Mouse (Mus musculus): Measurements from ENCODE around the gene Bcl9.

Gene Bcl9

DNA sequence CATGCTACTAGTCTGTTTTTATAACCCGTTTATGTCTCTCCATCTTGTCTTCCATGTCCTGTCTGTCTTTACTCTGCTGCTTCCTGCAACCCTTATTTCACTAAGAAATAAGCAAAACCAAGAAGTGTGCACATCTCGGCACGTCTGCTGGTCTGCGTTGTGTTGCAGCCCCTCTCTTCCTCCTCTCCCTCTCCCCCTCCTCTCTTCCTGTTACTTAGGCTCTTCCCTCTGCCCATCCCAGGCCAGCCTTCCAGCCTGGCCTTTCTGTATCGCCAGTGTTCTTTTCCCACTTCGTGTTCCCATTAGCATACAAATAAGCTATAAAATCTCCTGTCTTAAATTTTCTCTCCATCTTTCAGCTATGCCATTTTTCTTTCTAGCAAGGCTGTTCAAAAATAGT, 117.2 kb downstream of the Bcl9 start:
- in situ Hi-C loops (cut with MboI, MseI) = no loop called here

GRCm38 (mm10) chr3:97178885-97179284, 118.8 kb downstream of the Bcl9 start:
- in situ Hi-C loops (cut with MboI, MseI) = loop anchor here (5.0 kb wide), 1 partner anchor 92 kb away; no protein-coding TSS in a partner anchor

GRCm38 (mm10) chr3:97172632-97173031, 125.1 kb downstream of the Bcl9 start:
- in situ Hi-C loops (cut with MboI, MseI) = no loop called here

- in situ Hi-C loops (cut with MboI, MseI) = no loop called here
Observed at GRCm38 (mm10) chr3:97172231-97172630, 125.5 kb downstream of the Bcl9 start.

- in situ Hi-C loops (cut with MboI, MseI) = no loop called here
Observed at GRCm38 (mm10) chr3:97171531-97171930, 126.2 kb downstream of the Bcl9 start.

- in situ Hi-C loops (cut with MboI, MseI) = no loop called here
Observed at GRCm38 (mm10) chr3:97167126-97167525, 130.6 kb downstream of the Bcl9 start.

DNA sequence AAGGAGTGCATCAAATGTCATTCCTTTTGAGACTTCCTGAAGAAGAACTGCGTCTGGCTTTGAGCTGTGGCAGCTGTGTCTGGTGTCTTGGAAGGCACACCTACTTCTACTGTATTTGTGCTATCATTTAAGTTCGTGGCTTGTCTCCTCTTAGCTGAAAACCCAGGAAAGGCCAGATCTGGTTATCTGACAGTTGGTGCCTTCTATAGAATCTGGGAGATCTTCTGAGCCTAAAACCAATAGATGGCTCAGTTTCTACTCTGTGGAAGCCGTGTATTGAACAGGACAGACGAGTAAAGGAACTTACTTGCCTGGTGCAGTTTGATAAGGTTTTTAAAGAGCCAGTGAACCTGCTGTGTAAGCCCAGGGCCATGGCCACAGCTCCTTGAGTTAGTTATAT, 133.2 kb downstream of the Bcl9 start:
- in situ Hi-C loops (cut with MboI, MseI) = no loop called here

- in situ Hi-C loops (cut with MboI, MseI) = no loop called here
Observed at GRCm38 (mm10) chr3:97161773-97162172, 135.9 kb downstream of the Bcl9 start.

GRCm38 (mm10) chr3:97160908-97161307, 136.8 kb downstream of the Bcl9 start:
- in situ Hi-C loops (cut with MboI, MseI) = no loop called here

DNA sequence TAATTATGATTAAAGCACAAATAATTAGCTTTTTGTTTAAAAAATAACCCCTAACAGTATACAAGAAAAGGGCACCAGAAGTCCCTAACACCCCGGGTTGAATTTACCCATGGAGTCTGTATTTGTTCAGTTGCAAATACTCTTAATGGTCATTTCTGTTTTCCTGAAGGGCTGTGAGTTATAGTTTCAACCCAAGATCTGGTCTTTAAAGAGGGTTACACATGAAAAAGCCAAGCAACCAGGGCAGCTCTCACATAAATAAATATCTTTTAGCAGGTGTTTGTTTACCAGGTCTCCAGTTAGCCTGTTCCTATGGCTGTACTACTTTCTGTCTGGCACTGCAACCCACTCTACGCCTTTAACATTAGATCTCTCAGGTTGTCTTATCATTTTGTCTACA, 137.7 kb downstream of the Bcl9 start:
- in situ Hi-C loops (cut with MboI, MseI) = no loop called here

- in situ Hi-C loops (cut with MboI, MseI) = no loop called here
Observed at GRCm38 (mm10) chr3:97159509-97159850, 138.2 kb downstream of the Bcl9 start.

DNA sequence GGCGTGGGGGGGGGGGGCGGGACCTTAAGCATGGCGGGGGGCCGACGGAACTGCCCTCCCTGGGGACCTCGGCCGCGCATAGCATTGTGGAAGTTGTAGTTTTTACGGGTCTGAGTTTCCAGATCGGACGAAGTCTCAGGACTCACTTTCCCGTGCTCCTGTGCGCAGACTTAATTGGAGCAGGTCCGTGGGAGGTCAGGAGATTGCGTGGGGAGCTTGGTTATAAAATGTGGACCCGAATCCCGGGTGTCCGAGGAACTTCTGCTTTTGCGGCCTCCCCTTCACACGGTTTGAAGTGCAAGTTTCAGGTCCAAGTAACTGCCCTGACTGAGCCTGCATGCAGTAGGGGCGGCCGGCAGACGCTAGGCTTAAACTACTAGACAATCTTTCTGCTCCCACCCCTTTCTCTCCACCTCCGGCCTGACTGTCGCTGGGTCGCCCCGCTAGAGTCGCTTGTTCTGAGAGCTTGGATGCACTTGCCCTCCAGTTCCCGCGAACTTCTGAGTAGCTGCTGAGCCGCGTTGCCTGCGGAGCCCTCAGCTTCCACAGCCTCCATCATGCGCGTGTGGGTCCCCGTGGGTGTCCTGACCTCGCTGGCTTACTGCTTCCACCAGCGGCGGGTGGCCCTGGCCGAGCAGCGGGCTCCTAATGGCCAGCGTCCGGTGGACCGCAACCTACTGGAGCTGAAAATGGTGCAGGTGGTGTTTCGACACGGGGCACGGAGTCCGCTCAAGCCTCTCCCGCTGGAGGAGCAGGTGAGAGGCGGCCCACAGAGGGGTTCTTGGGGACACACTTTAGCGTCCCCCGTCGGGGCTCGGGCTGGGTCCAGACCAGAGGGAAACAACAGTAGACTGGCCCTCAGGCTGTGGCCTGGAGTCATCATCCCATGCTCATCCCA, 138.9 kb downstream of the Bcl9 start, which contains the start of gene Acp6:
TSS of gene Acp6 (plus strand) at position 167 of the 898 bp plus-strand sequence.
- in situ Hi-C loops (cut with MboI, MseI) = no loop called here

DNA sequence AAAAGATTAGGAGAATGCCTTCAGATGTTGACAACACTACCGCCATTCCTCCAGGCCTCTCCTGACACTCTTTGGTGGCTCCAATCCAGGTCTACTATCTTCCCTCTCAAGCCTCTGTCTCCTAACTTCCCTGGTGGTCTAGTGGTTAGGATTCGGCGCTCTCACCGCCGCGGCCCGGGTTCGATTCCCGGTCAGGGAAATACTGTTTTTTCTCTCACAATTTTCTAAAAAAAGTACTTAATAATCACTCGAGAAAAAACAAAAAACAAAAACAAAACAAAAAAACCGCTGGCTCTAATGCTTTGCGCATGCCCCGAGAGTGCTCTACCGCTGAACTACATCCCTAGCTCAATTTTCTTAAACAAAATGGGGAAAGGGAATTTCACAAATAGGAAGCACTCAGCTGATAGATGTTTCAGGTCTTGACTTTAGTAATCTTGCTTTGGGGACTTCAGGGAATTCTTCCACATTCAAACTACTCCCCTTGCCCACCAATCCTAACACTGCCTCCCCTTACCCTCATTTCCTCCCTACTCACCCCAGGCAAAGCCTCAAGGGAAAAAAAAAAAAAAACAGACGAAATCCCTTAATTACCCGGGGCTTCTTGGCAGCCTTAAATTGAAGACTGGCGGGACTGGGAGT, 139.6 kb downstream of the Bcl9 start:
- in situ Hi-C loops (cut with MboI, MseI) = no loop called here

- in situ Hi-C loops (cut with MboI, MseI) = no loop called here
Observed at GRCm38 (mm10) chr3:97157308-97157707, 140.4 kb downstream of the Bcl9 start.

DNA sequence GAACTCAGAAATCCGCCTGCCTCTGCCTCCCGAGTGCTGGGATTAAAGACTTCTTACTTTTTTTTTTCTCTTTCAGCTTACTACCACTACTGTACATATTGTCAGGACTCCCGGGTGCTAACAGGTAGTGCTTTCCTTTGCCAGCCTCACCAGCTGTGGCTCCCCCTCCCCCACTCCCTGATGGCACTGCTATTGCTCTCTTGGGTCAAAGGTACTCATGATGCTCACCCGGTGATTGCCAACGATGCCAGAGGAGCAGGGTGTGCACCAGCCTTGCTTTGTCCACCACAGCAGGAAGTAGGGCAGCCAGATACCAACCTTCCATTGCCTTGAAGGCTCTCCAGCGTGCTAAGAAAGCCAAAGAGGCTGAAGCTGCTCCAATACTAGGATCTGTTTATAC, 141.3 kb downstream of the Bcl9 start:
- in situ Hi-C loops (cut with MboI, MseI) = no loop called here
